Mouse (Mus musculus): ENCODE results near the gene Triobp. TPM values are rescaled to one million over a fixed set of nuclear protein-coding genes. Genes with fewer than 3 reads are reported as not detected.
A peak's percentile ranks its signal among the peaks of the same experiment; 100 is the strongest.

The Triobp gene
- 45.8 and 46.8 TPM in 2 replicates for polyA plus RNA-seq (2015; fragmentation: Nextera tagmentation; extraction: Ambion mirVana)

GRCm38 (mm10) chr15:78947657-78948056 lies at the start of gene Triobp:
Triobp (plus strand) TSS chr15:78947724.
- under 1% methylated on average over 24 of the region's 24 CpGs for WGBS
- H3K4me1 ChIP-seq = peaks cover 20% of the 10 kb centered on the region
- H3K4me3 ChIP-seq = peak within 1 kb of the TSS; percentile 57
- peak; percentile 92 for ATAC-seq (ENCODE audit: extremely low read depth, insufficient number of reproducible peaks, low FRiP score, low TSS enrichment)
- peaks cover 2% of the 10 kb centered on the region; the same call in 1 of the 2 replicates for H3K9me3 ChIP-seq
- peak within 1 kb of the TSS; percentile 79 for H3K9ac ChIP-seq
- H3K27me3 ChIP-seq (replicated peaks) = peaks cover 32% of the 10 kb centered on the region
- no peak within 1 kb of the TSS for H3K27ac ChIP-seq (replicated peaks)
- H3K36me3 ChIP-seq = no peaks in the 10 kb centered on the region
- peak within 1 kb of the TSS; percentile 81 for H3K4me2 ChIP-seq

- peaks cover 80% of the 10 kb centered on the region for H3K4me1 ChIP-seq
Measured at GRCm38 (mm10) chr15:78898507-78899001, 49.0 kb upstream of the Triobp start.

GRCm38 (mm10) chr15:78899409-78899739 lies 48.1 kb upstream of the Triobp start, which contains the start of gene Gm49510:
Gm49510 (plus strand) TSS chr15:78899667.
- WGBS = 1% methylated on average over 20 of the region's 20 CpGs
- peak within 1 kb of the TSS; percentile 94 for H3K4me2 ChIP-seq
- no peak for ATAC-seq (ENCODE audit: extremely low read depth, insufficient number of reproducible peaks, low FRiP score, low TSS enrichment)
- H3K4me1 ChIP-seq = peaks cover 73% of the 10 kb centered on the region
- H3K36me3 ChIP-seq = peaks cover 42% of the 10 kb centered on the region
- H3K27me3 ChIP-seq (replicated peaks) = no peaks in the 10 kb centered on the region
- H3K27ac ChIP-seq (replicated peaks) = peak within 1 kb of the TSS; percentile 84
- H3K9ac ChIP-seq = peak within 1 kb of the TSS; percentile 96
- H3K4me3 ChIP-seq = peak within 1 kb of the TSS; percentile 88
- no peaks in the 10 kb centered on the region for H3K9me3 ChIP-seq

More at GRCm38 (mm10) chr15:78898507-78899001, 49.0 kb upstream of the Triobp start:
- Histone ChIP-seq H3K36me3 (peaks cover 41% of the 10 kb centered on the region), H3K27ac (replicated peaks) (peak overlapping the region; percentile 84), H3K4me2 (peak overlapping the region; percentile 94), H3K27me3 (replicated peaks) (no peaks in the 10 kb centered on the region), H3K9ac (peak overlapping the region; percentile 96), H3K9me3 (no peaks in the 10 kb centered on the region), H3K4me3 (peak overlapping the region; percentile 88)
- 39% methylated on average over 6 of the region's 6 CpGs for WGBS
- no peak for ATAC-seq (ENCODE audit: extremely low read depth, insufficient number of reproducible peaks, low FRiP score, low TSS enrichment)

GRCm38 (mm10) chr15:78899740-78900584 lies 47.6 kb upstream of the Triobp start, which contains the start of gene Sh3bp1:
Sh3bp1 (plus strand) TSS chr15:78899768.
- Histone ChIP-seq H3K9ac (peak within 1 kb of the TSS; percentile 96), H3K4me2 (peak within 1 kb of the TSS; percentile 94), H3K27ac (replicated peaks) (peak within 1 kb of the TSS; percentile 84), H3K9me3 (no peaks in the 10 kb centered on the region), H3K36me3 (peaks cover 46% of the 10 kb centered on the region), H3K27me3 (replicated peaks) (no peaks in the 10 kb centered on the region), H3K4me1 (peaks cover 67% of the 10 kb centered on the region), H3K4me3 (peak within 1 kb of the TSS; percentile 88)
- WGBS = 1% methylated on average over 47 of the region's 47 CpGs
- ATAC-seq (ENCODE audit: extremely low read depth, insufficient number of reproducible peaks, low FRiP score, low TSS enrichment) = peak; percentile 52; the same call in 1 of the 2 replicates

- no peak for ATAC-seq (ENCODE audit: extremely low read depth, insufficient number of reproducible peaks, low FRiP score, low TSS enrichment)
- H3K9me3 ChIP-seq = no peaks in the 10 kb centered on the region
- H3K4me1 ChIP-seq = peaks cover 58% of the 10 kb centered on the region
- 18% methylated on average over 18 of the region's 18 CpGs for WGBS
- peak overlapping the region; percentile 84 for H3K27ac ChIP-seq (replicated peaks)
- H3K4me2 ChIP-seq = peak overlapping the region; percentile 94
- H3K9ac ChIP-seq = peak overlapping the region; percentile 96
- H3K36me3 ChIP-seq = peaks cover 47% of the 10 kb centered on the region
- H3K4me3 ChIP-seq = peak overlapping the region; percentile 88
- no peaks in the 10 kb centered on the region for H3K27me3 ChIP-seq (replicated peaks)
Measured at GRCm38 (mm10) chr15:78900585-78901421, 46.7 kb upstream of the Triobp start.

- Histone ChIP-seq H3K27ac (replicated peaks) (peak overlapping the region; percentile 84; the same call in 1 of the 2 replicates), H3K27me3 (replicated peaks) (no peaks in the 10 kb centered on the region), H3K9me3 (no peaks in the 10 kb centered on the region), H3K4me3 (peak overlapping the region; percentile 88), H3K36me3 (peaks cover 51% of the 10 kb centered on the region), H3K4me2 (peak overlapping the region; percentile 94), H3K9ac (peak overlapping the region; percentile 96), H3K4me1 (peaks cover 52% of the 10 kb centered on the region)
- 56% methylated on average over 8 of the region's 8 CpGs for WGBS
- no peak for ATAC-seq (ENCODE audit: extremely low read depth, insufficient number of reproducible peaks, low FRiP score, low TSS enrichment)
Measured at GRCm38 (mm10) chr15:78901422-78901789, 46.1 kb upstream of the Triobp start.

- peaks cover 69% of the 10 kb centered on the region for H3K36me3 ChIP-seq
- ATAC-seq (ENCODE audit: extremely low read depth, insufficient number of reproducible peaks, low FRiP score, low TSS enrichment) = no peak
Measured at GRCm38 (mm10) chr15:78903243-78903642, 44.3 kb upstream of the Triobp start.

GRCm38 (mm10) chr15:78908399-78908798 lies 39.1 kb upstream of the Triobp start:
- Histone ChIP-seq H3K4me3 (no peak overlapping the region), H3K36me3 (peaks cover 88% of the 10 kb centered on the region), H3K27ac (replicated peaks) (no peak overlapping the region), H3K4me1 (peaks cover 3% of the 10 kb centered on the region), H3K9ac (no peak overlapping the region), H3K9me3 (no peaks in the 10 kb centered on the region), H3K4me2 (no peak overlapping the region), H3K27me3 (replicated peaks) (no peaks in the 10 kb centered on the region)
- ATAC-seq (ENCODE audit: extremely low read depth, insufficient number of reproducible peaks, low FRiP score, low TSS enrichment) = no peak
- 79% methylated on average over 7 of the region's 7 CpGs for WGBS

More at GRCm38 (mm10) chr15:78903243-78903642, 44.3 kb upstream of the Triobp start:
- Histone ChIP-seq H3K27ac (replicated peaks) (no peak overlapping the region), H3K4me3 (0 out of 2 replicates have a peak overlapping the region, but pooled peaks have one; percentile 8), H3K4me2 (no peak overlapping the region), H3K4me1 (peaks cover 34% of the 10 kb centered on the region), H3K9me3 (no peaks in the 10 kb centered on the region), H3K27me3 (replicated peaks) (no peaks in the 10 kb centered on the region), H3K9ac (peak overlapping the region; percentile 74)
- WGBS = 0% methylated on average over 2 of the region's 2 CpGs

- Histone ChIP-seq H3K4me2 (no peak overlapping the region), H3K27ac (replicated peaks) (no peak overlapping the region), H3K4me1 (no peaks in the 10 kb centered on the region), H3K27me3 (replicated peaks) (no peaks in the 10 kb centered on the region), H3K4me3 (no peak overlapping the region), H3K9ac (no peak overlapping the region), H3K36me3 (peaks cover 82% of the 10 kb centered on the region), H3K9me3 (no peaks in the 10 kb centered on the region)
- ATAC-seq (ENCODE audit: extremely low read depth, insufficient number of reproducible peaks, low FRiP score, low TSS enrichment) = no peak
- 65% methylated on average over 8 of the region's 8 CpGs for WGBS
Measured at GRCm38 (mm10) chr15:78908982-78909381, 38.5 kb upstream of the Triobp start.

- 36% methylated on average over 9 of the region's 9 CpGs for WGBS
- Histone ChIP-seq H3K36me3 (peaks cover 51% of the 10 kb centered on the region), H3K27me3 (replicated peaks) (0 out of 2 replicates have a peak, but pooled peaks cover 4% of the 10 kb centered on the region), H3K9ac (no peak overlapping the region), H3K9me3 (no peaks in the 10 kb centered on the region), H3K4me3 (no peak overlapping the region), H3K4me2 (no peak overlapping the region), H3K4me1 (peaks cover 24% of the 10 kb centered on the region), H3K27ac (replicated peaks) (no peak overlapping the region)
- ATAC-seq (ENCODE audit: extremely low read depth, insufficient number of reproducible peaks, low FRiP score, low TSS enrichment) = no peak
Measured at GRCm38 (mm10) chr15:78912040-78912439, 35.5 kb upstream of the Triobp start.

GRCm38 (mm10) chr15:78913632-78914090 lies 33.9 kb upstream of the Triobp start, which contains the start of gene Pdxp:
Pdxp (plus strand) TSS chr15:78913919.
- WGBS = under 1% methylated on average over 51 of the region's 51 CpGs
- Histone ChIP-seq H3K36me3 (peaks cover 43% of the 10 kb centered on the region), H3K9ac (peak within 1 kb of the TSS; percentile 83), H3K9me3 (no peaks in the 10 kb centered on the region), H3K27me3 (replicated peaks) (0 out of 2 replicates have a peak, but pooled peaks cover 4% of the 10 kb centered on the region), H3K4me3 (peak within 1 kb of the TSS; percentile 61), H3K27ac (replicated peaks) (peak within 1 kb of the TSS; percentile 81), H3K4me1 (peaks cover 24% of the 10 kb centered on the region), H3K4me2 (peak within 1 kb of the TSS; percentile 94)
- peak; percentile 85 for ATAC-seq (ENCODE audit: extremely low read depth, insufficient number of reproducible peaks, low FRiP score, low TSS enrichment)
